Mouse (Mus musculus) heart, postnatal 0 days (tissue): ENCODE results near the gene Abcc4.

Experiments
- CTCF ChIP-seq: IDR thresholded peaks from 2 replicates; pipeline ENCODE4 v1.5.1; 2016; ENCODE audit warnings: antibody characterized with exemption, control low read depth, low read depth
- EP300 ChIP-seq: IDR thresholded peaks from 2 replicates; pipeline ENCODE4 v1.6.1; 2016; ENCODE audit warnings: antibody characterized with exemption, low read depth

DNA sequence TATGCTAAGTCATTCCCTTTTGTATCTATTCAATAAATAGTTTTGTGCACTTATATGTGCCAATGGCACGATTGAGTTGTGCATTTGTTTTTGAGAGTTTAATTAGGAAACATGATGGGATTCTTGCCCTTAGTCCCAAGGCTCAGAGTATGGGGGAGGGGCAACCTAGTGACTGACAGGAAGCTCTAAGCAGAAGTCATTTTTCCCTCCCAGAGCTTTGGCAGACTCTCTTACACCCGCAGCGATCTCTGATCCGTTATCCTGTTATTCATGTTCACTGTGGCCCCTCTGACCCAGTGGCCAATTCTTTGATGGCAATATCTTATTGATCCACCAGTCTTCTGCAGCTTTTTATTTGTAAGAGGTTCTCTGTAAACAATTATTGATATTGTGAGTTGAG is 253.4 kb downstream of the Abcc4 start:
- no peak for TF ChIP-seq EP300
- no peak for TF ChIP-seq CTCF
